Mouse (Mus musculus): ENCODE results near the gene Gm10234. TPM values are rescaled to one million over a fixed set of nuclear protein-coding genes. Genes with fewer than 3 reads are reported as not detected.

Gene Gm10234
- total RNA-seq (2022), result not detected

DNA sequence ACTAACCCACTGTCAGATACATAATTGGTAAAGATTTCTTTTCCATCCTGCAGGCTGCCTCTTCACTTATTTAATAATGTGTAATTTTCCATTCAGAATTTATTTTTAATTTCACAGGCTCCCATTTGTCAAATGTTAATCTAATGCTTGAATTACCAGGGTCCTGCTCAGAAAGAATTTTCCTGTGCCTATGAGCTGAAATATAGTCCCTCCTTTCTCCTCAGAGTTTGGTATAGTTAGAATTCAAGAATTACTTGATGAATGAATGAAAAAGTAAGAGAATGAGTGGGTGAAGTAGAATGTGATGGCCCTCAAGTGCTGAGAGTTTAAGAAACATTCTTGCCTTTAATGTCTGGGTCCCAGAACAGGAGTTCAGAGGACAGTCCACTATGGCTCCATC is at the start of gene Gm10234:
Gene Gm10234 (plus strand): TSS at position 301 of the 400 bp plus-strand sequence.
- DNase-seq (ENCODE audit: low spot score in 2 of 2), result no peak

DNA sequence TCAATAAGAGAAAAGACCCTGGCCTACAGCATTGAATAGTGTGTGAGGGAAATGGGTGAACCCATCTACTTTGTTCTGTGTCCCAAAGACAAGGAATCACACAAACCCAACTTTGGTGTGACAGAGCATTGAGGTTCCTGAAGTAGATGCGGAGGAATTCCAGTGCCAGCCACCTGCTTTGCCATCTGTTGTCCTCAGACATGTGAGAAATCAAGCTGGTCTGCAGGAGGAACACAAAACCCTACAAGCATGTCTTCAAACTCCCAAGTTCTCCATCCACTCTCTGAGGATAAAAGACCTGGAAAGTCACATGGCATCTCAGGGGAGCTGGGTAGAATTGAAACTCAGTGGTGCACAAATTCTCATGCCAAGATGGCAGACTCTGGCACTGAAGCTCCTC is 44.3 kb upstream of the Gm10234 start:
- DNase-seq (ENCODE audit: low spot score in 2 of 2), result peak in 1 of 2 experiments; percentile 25

DNA sequence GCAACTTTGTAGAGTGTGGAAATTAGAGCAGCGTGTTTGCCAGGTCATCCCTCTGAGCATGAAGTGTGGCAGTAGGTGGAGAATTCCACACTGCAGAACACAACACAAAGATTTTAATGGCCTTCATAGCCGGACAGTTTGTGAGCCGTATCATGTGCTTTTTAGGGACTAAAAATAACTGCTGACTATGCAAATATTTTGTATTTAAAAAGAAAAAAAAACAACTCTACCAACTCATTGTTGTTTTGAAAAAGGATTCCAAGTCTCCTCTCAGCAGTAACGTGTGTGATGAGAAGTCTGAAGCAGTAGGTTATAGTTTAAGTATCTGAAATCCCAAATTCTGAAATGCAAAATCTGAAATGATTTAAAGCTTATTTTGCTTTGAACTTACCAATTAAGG is 25.9 kb upstream of the Gm10234 start:
- no peak for DNase-seq (ENCODE audit: low spot score in 2 of 2)

DNA sequence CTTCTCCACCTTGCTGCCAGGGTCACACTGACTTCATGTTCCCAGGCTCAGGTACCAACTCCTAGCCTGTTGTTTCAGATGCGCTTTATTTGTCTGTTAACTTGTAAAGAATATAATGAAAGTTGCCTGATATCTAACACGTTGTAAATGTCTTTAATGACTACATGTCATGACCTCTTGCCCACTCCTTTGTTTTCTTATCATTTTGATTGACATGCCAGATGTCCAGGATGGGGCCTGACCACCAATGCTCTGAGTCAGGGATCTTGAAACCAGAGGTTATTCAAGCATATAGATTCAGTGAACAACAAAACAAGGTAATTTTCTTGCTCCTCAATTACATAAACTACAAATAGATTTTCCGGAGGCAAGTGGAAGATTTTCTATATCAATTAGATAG is 23.5 kb upstream of the Gm10234 start:
- DNase-seq (ENCODE audit: low spot score in 2 of 2), result no peak

DNA sequence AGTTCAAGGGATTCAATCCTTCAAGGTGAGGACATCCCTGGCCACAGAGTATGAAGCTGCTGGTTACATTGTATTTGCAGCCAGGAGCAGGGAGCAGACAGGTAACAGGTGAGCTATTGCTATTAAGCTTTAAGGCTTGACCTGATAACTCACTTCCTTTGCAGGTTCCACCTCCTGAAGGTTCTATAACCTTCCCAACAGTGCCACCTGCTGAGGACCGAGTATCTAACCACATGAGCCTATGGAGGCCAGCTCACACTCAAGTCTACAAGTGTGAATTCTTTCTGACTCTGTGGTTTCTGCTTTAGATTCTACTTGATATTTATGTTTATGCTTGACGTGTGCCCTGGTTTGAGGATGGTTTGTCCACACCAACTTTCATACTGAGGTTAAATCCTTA is 21.3 kb upstream of the Gm10234 start:
- DNase-seq (ENCODE audit: low spot score in 2 of 2), result no peak

DNA sequence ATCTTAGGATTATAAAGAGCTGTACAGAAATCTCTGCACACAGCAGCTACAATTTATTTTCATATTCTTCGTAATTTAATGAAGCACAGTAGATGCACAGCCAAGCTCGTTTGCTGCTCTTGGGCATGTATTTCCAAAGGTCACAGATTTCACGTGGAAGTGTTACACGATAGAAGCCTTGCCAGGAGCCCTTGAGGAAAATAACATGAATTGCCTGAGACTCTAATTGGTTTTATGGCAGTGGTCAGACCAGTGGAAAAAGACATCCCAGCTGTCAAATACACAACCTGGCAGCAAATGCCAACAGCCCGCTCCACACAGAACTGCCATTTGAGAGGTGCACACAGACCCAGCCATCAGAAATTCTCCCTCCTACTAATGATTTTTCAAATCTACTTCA is 9.3 kb downstream of the Gm10234 start:
- no peak for DNase-seq (ENCODE audit: low spot score in 2 of 2)

DNA sequence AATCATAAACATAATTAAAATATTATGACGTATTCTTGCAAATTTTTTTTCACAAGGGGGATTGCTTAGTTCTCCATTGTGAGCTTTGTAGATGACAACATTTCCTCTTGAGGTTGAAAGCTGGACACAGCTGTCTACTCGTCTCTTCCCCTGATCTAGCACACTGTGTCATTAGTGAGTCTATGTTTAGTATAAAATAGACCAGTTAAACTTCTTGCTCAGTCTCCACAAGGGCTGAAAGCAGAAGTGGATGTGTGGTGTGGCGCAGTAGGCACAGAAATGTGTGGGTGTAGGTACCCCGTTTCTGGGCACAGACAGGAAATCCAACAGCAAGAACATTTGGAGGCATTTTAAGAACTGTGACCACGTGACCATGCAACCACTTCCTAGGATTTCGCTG is 12.9 kb downstream of the Gm10234 start:
- DNase-seq (ENCODE audit: low spot score in 2 of 2), result peak in 1 of 2 experiments; percentile 7

DNA sequence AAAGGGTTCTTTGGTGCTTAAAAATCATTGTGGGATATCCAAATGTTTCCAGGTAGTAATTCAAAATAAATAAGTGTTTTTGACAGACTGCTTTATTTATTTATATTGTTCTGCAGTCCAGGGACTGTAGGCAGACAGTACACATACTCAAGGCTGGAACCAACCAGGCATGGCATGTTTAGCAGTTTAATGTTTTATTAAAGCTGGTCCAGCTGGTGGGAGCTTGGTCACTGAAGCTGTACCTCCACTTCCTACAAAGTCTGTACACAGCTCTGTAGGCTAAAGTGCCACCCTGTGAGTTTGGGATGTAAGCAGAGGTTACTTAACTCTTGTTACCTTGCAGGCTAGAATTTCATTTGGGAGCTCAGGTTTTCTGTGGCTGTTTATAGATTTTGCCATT is 27.5 kb downstream of the Gm10234 start:
- no peak for DNase-seq (ENCODE audit: low spot score in 2 of 2)

DNA sequence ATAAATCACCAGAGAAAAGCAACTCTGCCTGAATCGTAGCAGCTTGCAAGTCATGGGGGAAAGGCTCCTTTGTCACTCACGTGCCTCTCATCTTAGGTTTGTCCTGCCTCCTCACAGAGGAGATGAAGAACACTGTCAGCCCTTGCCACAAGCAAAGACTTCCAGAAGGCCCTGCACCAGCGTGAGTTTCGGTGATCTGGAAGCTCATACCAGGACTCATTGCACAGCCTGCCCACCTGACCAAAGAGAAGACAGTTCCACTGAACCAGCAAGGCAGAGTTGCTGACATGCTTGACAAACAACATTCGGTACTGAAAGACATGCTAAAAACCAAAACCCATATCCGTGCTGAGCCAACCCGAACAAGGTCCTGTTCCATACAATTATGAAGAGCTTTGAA is 31.1 kb downstream of the Gm10234 start:
- DNase-seq (ENCODE audit: low spot score in 2 of 2), result no peak

DNA sequence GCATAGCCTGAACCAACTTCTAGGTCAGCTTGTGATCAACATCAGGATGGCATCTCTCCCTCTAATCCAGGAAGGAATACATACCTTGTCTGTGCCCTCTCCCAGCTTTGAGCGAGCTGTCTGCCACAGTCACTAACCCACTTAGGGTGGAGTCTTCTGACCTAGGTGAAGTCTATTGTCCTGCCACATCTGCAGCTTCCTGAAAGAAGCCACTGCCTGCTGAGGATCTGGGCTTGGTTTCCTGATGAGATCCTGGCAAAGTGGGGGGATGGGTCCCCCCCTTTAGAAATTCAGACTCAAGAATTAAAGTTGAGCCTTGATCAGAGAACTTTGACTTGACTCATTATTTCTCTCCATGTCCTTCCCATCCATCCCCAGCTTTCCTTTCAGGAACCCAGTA is 32.0 kb downstream of the Gm10234 start:
- DNase-seq (ENCODE audit: low spot score in 2 of 2), result no peak

DNA sequence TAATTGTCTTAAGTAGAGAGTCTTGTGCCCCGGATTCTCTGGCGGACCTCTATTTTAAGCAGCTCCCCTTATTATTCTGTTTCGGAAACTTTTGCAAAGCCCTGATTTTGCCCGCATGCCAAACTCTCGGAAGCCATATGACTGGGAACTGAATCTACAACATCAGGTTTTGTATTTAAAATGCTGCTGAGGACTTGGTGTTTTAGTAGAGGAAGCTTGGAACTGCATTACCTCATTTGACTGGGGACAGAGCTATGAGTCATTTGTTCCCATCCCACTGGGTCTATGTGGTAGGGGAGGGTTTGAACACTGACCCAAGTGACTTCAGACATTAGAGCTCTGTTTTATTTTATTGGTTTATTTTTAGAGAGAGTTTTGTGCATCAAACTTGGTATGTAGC is 38.2 kb downstream of the Gm10234 start:
- DNase-seq (ENCODE audit: low spot score in 2 of 2), result peak in 1 of 2 experiments; percentile 11

DNA sequence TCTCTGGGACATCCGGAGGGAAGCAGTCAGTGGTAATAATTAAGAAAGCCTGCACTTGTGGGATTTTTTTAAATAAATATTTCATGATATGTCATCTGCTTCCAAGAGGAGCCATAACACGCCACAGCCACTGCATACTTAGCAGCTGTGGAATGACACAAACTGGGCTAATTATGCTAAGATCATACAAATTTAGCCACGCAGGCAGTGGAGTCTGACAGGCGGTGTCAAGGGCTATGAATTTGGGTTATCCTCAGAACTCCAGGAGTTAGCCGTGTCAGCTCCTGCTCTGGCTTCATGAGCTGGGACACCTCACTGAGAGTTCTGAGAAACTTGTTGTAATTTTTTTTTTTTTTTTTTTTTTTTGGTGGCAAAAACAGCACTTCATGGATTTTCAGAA is 40.8 kb downstream of the Gm10234 start:
- no peak for DNase-seq (ENCODE audit: low spot score in 2 of 2)

DNA sequence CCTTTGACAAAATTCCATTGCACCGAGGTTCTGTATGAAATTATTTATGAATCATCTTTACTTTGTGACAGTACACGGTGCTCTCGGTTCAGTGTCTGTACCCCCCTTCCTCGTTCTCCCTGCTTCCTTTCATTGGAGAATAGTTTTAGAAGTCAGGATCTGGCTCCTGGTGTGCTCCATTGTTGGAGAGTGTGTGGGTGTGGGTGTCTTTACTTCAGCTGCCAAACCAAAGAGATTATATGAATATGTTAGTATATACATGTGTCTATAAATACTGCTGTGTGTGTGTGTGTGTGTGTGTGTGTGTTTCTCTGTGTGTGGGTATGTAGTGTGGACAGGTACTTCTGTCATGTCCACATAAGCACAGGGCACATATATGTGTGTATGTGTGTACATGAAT is 49.9 kb downstream of the Gm10234 start:
- DNase-seq (ENCODE audit: low spot score in 2 of 2), result peak in 1 of 2 experiments; percentile 18

Other genes with a start within 250 kb of the Gm10234 start
- gene Kbtbd8, start 204.9 kb upstream of the Gm10234 start, total RNA-seq (2022), result 10 to 100 TPM in 3 of 4 experiments, 1 to 10 TPM in 1; 8.0 to 14.1 (median 12.2) TPM

Measured in left cerebral cortex, adult 8-10 months (tissue).